Mouse (Mus musculus): ENCODE data around the gene St3gal6.

Gene St3gal6

GRCm38 (mm10) chr16:58523972-58524850 is at the start of gene St3gal6:
TSS of gene St3gal6 (minus strand) at chr16:58524243.
- DNase-seq (ENCODE audit: low spot score), result no peak

GRCm38 (mm10) chr16:58570694-58571264 is 46.7 kb upstream of the St3gal6 start:
- no peak for DNase-seq (ENCODE audit: low spot score)

GRCm38 (mm10) chr16:58561196-58561595 is 37.2 kb upstream of the St3gal6 start:
- no peak for DNase-seq (ENCODE audit: low spot score)

DNA sequence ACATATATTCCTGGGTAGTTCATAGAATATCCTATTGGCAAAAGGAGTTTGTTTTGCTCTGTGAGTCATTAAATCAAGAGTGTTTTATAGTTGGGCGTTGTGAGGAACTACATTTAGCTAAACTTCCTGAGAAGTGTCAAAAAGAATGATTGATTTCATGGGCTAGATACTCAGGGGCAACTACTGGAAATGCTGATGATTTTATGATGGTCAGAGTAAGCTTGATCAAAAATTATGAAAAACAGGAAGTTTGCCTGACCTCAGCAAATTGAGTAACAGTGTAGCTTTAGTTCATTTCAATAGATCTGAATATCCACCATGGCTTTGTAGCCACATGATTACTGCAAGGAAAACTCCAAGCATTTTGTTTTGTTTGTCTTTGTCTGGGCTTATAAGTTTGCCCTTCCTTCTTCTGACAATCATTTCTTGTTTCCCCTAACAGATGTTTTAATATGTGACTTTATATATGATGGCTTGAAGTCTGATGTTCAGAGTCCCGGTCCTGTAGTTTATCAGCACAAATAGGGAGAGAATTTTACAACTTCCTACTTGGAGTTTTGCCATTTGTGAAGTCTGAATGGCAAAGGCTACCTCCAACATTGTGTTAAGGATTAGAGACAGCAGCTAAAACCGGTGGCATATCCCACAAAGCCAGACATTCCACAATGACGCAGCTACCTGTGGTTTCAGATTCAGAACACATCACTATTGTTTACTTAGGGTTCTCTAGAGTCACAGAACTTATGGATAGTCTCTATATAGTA is 32.2 kb upstream of the St3gal6 start:
- no peak for DNase-seq (ENCODE audit: low spot score)

DNA sequence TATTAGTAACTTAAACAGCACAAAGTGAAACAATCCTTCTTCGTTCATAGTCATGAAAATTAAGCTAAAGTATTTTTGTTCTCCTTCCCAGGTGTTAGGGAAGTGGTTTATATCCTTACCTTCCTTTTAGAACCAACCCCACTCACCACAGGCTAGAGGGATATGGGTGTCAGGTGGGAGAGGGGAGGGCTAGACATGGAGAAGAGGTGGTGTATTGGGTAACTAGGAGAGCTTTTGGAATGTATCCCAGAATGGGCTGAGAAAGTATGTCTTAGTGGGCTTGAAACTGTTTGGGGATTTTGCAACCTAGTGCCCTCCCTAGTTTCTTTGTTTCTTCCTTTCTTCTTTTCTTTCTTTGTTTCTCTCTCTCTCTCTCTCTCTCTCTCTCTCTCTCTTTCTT is 30.6 kb upstream of the St3gal6 start:
- no peak for DNase-seq (ENCODE audit: low spot score)

DNA sequence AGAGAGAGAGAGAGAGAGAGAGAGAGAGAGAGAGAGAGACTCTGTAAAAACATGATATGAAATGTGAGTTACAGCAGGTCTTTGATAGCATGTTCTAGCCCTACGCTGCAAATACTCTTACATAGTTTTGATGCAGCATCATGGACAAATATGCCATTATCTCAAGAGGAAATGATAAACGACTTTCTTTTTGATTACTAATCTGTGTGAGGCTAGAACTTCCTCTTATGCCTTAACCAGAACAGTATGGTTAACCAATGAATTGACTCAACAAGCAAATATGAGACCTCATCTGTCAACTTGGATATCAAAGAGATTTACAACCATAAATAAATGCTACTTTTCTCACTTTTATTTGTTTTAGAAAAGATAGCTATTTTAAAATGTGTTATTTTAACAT is 24.0 kb upstream of the St3gal6 start:
- DNase-seq (ENCODE audit: low spot score), result no peak

DNA sequence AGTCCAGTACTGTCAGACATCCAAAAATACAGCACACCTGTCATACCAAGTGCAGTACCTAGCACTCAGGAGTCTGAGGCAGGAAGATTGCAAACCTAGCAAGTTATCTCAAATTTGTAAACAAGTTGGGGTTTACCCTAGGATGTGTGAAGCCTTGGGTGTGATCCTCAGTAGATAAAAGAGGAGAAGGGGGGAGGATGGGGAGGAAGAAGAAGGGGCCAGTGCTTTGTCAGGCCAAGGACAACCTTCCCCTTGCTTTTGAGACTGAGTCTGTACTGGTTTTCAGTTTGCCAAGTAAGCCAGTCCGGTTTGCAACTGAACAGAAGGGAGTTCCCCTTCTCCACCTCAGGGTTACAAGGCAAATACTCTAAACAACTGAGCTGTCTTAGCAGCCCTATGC is 22.1 kb upstream of the St3gal6 start:
- no peak for DNase-seq (ENCODE audit: low spot score)

- no peak for DNase-seq (ENCODE audit: low spot score)
Observed at GRCm38 (mm10) chr16:58539490-58539889, 15.4 kb upstream of the St3gal6 start.

DNA sequence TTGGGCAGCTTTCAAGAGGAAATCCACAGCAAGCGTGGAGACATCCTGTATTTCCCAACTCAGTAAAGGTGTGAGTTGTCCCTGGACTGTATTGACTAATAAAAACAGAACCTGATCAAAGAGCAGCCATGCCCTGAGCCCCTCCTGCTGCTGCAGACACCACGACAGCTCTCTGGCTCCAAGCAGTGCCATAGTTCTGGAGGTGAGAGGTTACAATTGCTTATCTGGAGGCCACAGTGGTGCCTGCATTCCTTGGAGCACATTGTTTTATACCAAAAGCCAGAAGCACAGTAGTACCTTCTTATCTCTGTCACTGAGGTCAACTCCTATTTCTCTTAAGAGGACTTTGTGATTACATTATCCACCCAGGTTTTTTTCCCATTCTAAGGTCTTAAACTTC is 15.0 kb upstream of the St3gal6 start:
- no peak for DNase-seq (ENCODE audit: low spot score)

DNA sequence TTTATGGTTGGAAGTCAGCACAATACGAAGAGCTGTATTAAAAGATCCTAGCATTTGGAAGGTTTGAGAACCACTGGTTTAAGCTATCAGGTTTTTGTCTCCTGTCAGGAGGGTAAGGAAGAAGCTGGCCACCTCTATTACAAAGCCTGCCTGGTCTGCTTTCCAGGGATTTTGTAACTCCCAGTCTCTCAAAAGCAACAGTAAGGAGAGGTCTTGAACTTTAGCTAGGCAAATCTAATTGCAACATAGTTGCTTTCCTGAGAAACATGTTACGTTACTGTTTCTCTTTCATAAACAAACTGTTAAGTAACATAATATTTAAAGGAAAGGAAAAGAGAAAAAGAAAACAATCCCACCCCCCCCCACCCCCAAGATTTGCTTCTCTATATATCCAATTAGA is 12.0 kb upstream of the St3gal6 start:
- DNase-seq (ENCODE audit: low spot score), result no peak

GRCm38 (mm10) chr16:58535236-58535635 is 11.2 kb upstream of the St3gal6 start:
- no peak for DNase-seq (ENCODE audit: low spot score)

DNA sequence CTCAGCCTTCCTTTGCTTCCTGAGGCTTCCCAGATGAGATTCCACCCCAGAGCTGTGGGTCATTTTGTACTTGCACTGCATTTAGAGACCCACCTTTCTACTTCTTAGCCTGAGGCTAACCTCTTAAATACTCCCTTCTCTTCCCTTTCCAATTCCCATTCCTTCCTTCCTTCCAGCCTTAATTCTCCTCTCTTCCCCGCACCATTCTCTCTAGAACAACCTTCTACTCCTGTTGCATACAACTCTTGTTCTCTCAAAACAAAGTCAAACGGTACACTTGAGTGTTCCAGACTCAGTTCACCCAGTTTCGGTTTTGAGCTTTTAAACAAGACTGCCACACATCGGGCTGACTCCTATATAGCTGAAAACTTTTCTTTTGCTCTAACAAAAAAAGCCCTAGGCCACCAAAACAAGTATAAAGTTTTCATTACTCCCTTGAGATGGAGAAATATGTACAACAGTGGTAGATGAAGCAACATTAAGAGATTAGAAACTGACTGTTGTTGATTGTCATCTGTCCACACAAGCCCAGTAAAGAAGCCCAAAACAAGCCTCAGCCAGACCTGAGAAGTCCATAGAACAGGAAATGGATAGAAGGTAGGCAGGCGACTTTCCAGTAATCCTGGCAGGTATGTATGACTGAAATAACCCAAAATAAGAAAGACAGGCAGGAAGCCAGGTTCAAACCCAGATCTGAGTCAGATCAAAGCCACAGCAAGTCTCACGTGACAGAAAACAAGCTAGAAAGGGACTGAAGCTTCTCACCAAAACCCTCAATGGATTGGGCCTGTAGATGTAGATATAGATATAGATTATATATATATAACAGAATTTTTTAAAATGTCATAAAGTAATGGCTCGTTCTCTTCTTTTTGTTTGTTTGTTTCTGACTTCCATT is 10.5 kb upstream of the St3gal6 start:
- DNase-seq (ENCODE audit: low spot score), result no peak

DNA sequence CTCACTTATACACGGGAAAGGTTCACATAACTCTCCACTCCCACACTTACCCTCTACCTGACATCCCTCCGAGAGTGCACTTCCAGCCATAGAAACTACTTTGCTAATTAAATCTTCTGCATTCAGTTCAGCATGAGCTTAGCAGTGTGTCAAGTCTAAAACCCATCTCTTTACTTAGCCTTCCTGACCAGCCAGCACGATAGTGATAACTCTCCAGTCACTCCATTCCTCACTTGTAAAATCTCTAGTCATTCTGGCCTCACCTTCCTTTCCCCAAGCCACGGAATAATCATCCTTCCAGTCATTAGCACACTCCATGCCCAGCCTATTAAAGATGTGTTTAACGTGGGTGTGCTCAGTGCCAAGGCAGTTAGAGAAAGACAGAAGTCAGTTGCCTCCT is 9.7 kb upstream of the St3gal6 start:
- no peak for DNase-seq (ENCODE audit: low spot score)

DNA sequence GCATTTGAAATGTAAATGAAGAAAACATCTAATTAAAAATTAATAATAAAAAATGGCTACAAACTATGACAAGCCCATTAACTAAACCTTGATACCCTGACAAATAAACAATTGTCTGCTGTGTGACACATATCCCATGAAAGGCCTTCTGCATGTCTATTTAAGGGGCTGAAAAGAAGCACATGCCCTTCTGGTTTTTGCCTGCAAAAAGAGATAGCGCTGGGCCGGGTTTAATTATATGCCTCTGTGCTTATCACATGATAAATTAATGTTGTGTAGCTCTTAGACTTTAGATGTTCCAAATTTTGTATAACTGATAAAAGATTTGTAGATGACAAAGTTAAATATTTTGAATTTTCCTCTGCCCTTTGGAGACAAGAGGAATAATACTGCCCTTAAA is 9.2 kb upstream of the St3gal6 start:
- no peak for DNase-seq (ENCODE audit: low spot score)

- DNase-seq (ENCODE audit: low spot score), result no peak
Observed at GRCm38 (mm10) chr16:58532511-58532910, 8.5 kb upstream of the St3gal6 start.

- DNase-seq (ENCODE audit: low spot score), result no peak
Observed at GRCm38 (mm10) chr16:58527817-58528216, 3.8 kb upstream of the St3gal6 start.

- DNase-seq (ENCODE audit: low spot score), result no peak
Observed at GRCm38 (mm10) chr16:58526729-58527128, 2.7 kb upstream of the St3gal6 start.

DNA sequence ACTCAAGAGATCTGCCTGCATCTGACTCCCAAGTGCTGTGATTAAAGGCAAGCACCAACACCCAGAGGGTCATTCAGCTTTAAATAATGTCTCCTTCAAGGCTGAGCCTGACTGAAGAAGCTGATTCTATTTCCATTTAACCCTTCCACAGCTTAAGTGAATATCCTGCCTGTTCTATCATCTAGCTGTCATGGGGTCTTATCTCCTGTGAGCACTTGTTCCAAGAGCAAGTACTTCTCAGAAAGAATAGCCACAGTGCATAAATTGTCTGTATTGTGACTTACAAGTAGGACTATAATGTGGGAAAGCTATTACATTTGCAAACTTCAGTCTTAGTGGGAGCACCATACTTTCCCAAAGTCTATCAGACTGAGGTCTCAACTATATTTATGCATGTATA is 1.8 kb upstream of the St3gal6 start:
- no peak for DNase-seq (ENCODE audit: low spot score)

DNA sequence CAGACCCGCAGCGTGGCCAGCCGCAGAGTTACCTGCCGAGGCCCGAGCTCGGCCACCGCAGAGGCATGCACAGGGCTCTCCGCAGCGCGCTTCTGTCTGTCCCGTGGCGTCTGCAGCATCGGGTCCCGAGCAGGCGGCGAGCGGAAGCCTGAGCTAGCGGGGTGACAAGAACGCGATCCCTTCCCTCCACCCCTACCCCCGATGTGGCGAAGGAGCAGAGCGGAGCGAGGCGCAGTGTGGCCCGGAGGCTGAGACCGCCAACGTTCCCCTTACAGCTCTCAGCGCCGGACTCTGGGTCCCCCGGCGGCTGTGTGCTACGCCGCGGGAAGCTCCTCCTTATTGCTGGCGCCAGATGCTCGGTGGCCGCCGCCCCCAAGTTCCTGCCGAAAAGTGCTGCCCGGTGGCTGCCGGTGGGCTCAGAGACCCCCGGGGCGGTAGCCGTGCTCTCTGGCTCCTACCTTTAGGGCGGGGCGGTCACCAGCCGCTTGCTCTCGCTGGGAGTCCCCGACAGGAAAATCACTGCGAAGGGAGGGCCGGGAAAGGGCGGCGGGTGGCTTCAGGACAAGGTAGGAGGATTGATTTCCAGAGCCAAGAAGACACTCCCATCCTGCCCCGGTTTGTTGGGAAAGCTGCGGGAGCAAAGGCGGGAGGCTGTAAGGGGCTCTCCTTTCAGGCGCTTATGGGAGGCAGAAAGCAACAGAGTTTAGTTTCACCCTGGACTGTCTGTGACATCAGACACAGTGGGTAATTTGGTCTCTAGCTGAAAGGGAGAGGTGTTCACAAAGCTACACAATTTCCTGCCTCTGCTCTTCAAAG is 791 bp downstream of the St3gal6 start:
- DNase-seq (ENCODE audit: low spot score), result peak; percentile 77

DNA sequence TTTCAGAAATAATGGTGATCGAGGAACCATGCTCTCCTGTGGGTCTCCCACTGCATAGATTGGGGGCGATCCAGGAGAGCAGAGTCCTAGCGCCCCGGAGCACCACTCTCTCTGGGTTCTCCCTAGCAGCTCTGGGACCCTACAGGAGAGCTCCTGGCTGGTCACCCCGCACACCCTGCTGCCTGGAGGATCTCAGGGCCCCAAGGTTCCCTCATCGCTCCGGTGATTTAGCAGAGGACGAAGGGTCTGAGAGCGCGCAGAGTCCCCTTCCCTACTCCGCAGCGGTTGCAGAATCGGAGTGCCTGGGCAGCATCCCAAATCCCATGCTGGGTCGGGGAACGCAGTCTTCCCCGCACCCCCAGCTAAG is 1.4 kb downstream of the St3gal6 start:
- DNase-seq (ENCODE audit: low spot score), result peak; percentile 58

DNA sequence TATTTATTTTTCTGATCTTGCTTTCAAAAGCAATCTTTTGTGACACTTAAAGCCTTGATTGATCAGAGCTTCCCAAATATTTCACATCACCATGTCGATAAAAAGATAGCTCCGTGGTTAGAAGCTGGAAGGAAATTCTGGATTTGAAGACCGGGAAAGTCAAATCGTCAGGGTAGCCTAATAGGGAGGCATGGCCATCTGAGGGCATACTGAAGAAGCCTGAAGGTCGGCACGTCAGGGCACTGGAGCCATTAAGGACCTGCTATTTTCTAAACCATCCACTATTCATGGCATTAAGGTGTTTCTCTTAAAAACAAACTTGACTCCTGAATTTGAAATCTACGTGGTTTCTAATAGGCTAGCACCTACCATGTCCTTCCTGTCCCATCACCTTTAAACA is 2.1 kb downstream of the St3gal6 start:
- DNase-seq (ENCODE audit: low spot score), result no peak
